Mouse (Mus musculus): ENCODE data around the gene Stx4a.

Gene Stx4a

GRCm38 (mm10) chr7:127867641-127868040, 43.5 kb downstream of the Stx4a start:
- DNase-seq (ENCODE audit: low read depth): no peak

- DNase-seq (ENCODE audit: low read depth): no peak
Observed at GRCm38 (mm10) chr7:127869149-127869810, 45.2 kb downstream of the Stx4a start.

GRCm38 (mm10) chr7:127870136-127870821, 46.2 kb downstream of the Stx4a start:
- peak; percentile 31 for DNase-seq (ENCODE audit: low read depth)

GRCm38 (mm10) chr7:127874812-127875626, 50.9 kb downstream of the Stx4a start:
- DNase-seq (ENCODE audit: low read depth): no peak

GRCm38 (mm10) chr7:127875627-127876001, 51.5 kb downstream of the Stx4a start:
- peak; percentile 89 for DNase-seq (ENCODE audit: low read depth)

- peak; percentile 90 for DNase-seq (ENCODE audit: low read depth)
Observed at GRCm38 (mm10) chr7:127876041-127876466, 52.0 kb downstream of the Stx4a start, which contains the start of gene Zfp646. Gene Zfp646 (plus strand): TSS chr7:127876221.

GRCm38 (mm10) chr7:127876467-127877348, 52.6 kb downstream of the Stx4a start, which contains the start of gene Zfp668:
Gene Zfp668 (minus strand): TSS chr7:127876828.
- peak; percentile 96 for DNase-seq (ENCODE audit: low read depth)

- no peak for DNase-seq (ENCODE audit: low read depth)
Observed at GRCm38 (mm10) chr7:127879301-127879700, 55.2 kb downstream of the Stx4a start.

- DNase-seq (ENCODE audit: low read depth): no peak
Observed at GRCm38 (mm10) chr7:127880431-127880830, 56.3 kb downstream of the Stx4a start.

GRCm38 (mm10) chr7:127885951-127886350, 61.9 kb downstream of the Stx4a start:
- no peak for DNase-seq (ENCODE audit: low read depth)

GRCm38 (mm10) chr7:127886551-127886950, 62.5 kb downstream of the Stx4a start:
- no peak for DNase-seq (ENCODE audit: low read depth)

GRCm38 (mm10) chr7:127887191-127887590, 63.1 kb downstream of the Stx4a start:
- DNase-seq (ENCODE audit: low read depth): no peak

GRCm38 (mm10) chr7:127887781-127888180, 63.7 kb downstream of the Stx4a start:
- DNase-seq (ENCODE audit: low read depth): no peak

GRCm38 (mm10) chr7:127888821-127889220, 64.7 kb downstream of the Stx4a start:
- DNase-seq (ENCODE audit: low read depth): no peak

- no peak for DNase-seq (ENCODE audit: low read depth)
Observed at GRCm38 (mm10) chr7:127890798-127891197, 66.7 kb downstream of the Stx4a start, which contains the start of gene Prss53. Gene Prss53 (minus strand): TSS chr7:127890970.

- no peak for DNase-seq (ENCODE audit: low read depth)
Observed at GRCm38 (mm10) chr7:127894480-127894879, 70.4 kb downstream of the Stx4a start.

GRCm38 (mm10) chr7:127895442-127895841, 71.3 kb downstream of the Stx4a start, which contains the start of the genes Gm21974 and Vkorc1:
Gene Gm21974 (minus strand): TSS chr7:127895454.
Gene Vkorc1 (minus strand): TSS chr7:127895617.
- DNase-seq (ENCODE audit: low read depth): peak; percentile 93

GRCm38 (mm10) chr7:127895891-127896290, 71.8 kb downstream of the Stx4a start:
- DNase-seq (ENCODE audit: low read depth): peak; percentile 42

GRCm38 (mm10) chr7:127896384-127896783, 72.3 kb downstream of the Stx4a start:
- DNase-seq (ENCODE audit: low read depth): peak; percentile 87

- DNase-seq (ENCODE audit: low read depth): no peak
Observed at GRCm38 (mm10) chr7:127897542-127897941, 73.4 kb downstream of the Stx4a start.
